Comparison of ENCODE assay signal across 8 mouse cellular contexts in genomic region chr19:34526941-34527682, GRCm38 (mm10). TPM values are rescaled to one million over a fixed set of nuclear protein-coding genes. Genes with fewer than 3 reads are reported as not detected.
DNase-seq lines count a peak whose midpoint lies in the region; ATAC-seq and TF ChIP-seq lines count a peak whose summit lies in the region.

Lipa (minus strand) TSS chr19:34527474.

- under 1% methylated on average over 29 of the region's 29 CpGs for WGBS in forebrain, embryonic 12.5 days
- under 1% methylated on average over 29 of the region's 29 CpGs for WGBS in heart, postnatal 0 days
- WGBS in liver, embryonic 16.5 days (ENCODE audit: insufficient replicate concordance): under 1% methylated on average over 29 of the region's 29 CpGs
- under 1% methylated on average over 29 of the region's 29 CpGs for WGBS in neural tube, embryonic 13.5 days

- H3K4me3 ChIP-seq in CH12.LX (replicated peaks in 1 of 3; ENCODE audit: low read depth in 2 of 3, low read length in 2 of 3, poor library complexity in 1 of 3): peak within 1 kb of the TSS; percentile 78 to 88 (median 86)
- peak within 1 kb of the TSS; percentile 55 for H3K4me3 ChIP-seq in forebrain, embryonic 12.5 days (replicated peaks)
- peak within 1 kb of the TSS; percentile 75 for H3K4me3 ChIP-seq in heart, postnatal 0 days (ENCODE audit: low read depth, low read length)
- peak within 1 kb of the TSS; percentile 70 for H3K4me3 ChIP-seq in liver, embryonic 16.5 days (ENCODE audit: low read depth, low read length)
- peak within 1 kb of the TSS; percentile 66 for H3K4me3 ChIP-seq in neural tube, embryonic 13.5 days
- peak within 1 kb of the TSS; percentile 67 for H3K4me3 ChIP-seq in testis, adult 2 months (ENCODE audit: control insufficient read depth, low read depth, low read length)

- TF ChIP-seq RAD21 in CH12.LX (IDR thresholded peaks at IDR 0.05; ENCODE audit: low read depth, low read length): no peak

- no peaks in the 10 kb centered on the region for H3K79me2 ChIP-seq in CH12.LX (replicated peaks; ENCODE audit: control insufficient read depth, extremely low read depth, insufficient read depth, poor library complexity, severe bottlenecking)

- no peaks in the 10 kb centered on the region for H3K27me3 ChIP-seq in CH12.LX (replicated peaks)
- no peaks in the 10 kb centered on the region for H3K27me3 ChIP-seq in forebrain, embryonic 12.5 days
- H3K27me3 ChIP-seq in heart, postnatal 0 days (ENCODE audit: control insufficient read depth, insufficient read depth, low read length): no peaks in the 10 kb centered on the region
- no peaks in the 10 kb centered on the region for H3K27me3 ChIP-seq in liver, embryonic 16.5 days (ENCODE audit: control insufficient read depth, insufficient read depth, low read depth, low read length)
- no peaks in the 10 kb centered on the region for H3K27me3 ChIP-seq in neural tube, embryonic 13.5 days
- no peaks in the 10 kb centered on the region for H3K27me3 ChIP-seq in testis, adult 2 months (ENCODE audit: control insufficient read depth, insufficient read depth, low read length)

- TF ChIP-seq EP300 in CH12.LX (IDR thresholded peaks at IDR 0.05; ENCODE audit: low read length): no peak
- TF ChIP-seq EP300 in heart, postnatal 0 days (IDR thresholded peaks at IDR 0.05; ENCODE audit: low read depth): no peak

- H3K4me1 ChIP-seq in CH12.LX (ENCODE audit: control insufficient read depth in 1 of 2, insufficient read depth in 2 of 2): peaks cover 0 to 28% of the 10 kb centered on the region in 2 experiments; a peak in 1 of 4 replicates
- H3K4me1 ChIP-seq in forebrain, embryonic 12.5 days: peaks cover 10% of the 10 kb centered on the region
- peaks cover 6% of the 10 kb centered on the region; the same call in 1 of the 2 replicates for H3K4me1 ChIP-seq in heart, postnatal 0 days (ENCODE audit: control insufficient read depth, insufficient read depth)
- no peaks in the 10 kb centered on the region for H3K4me1 ChIP-seq in liver, embryonic 16.5 days (ENCODE audit: control insufficient read depth, low read depth, low read length)
- peaks cover 12% of the 10 kb centered on the region for H3K4me1 ChIP-seq in neural tube, embryonic 13.5 days (replicated peaks)
- peaks cover 7% of the 10 kb centered on the region for H3K4me1 ChIP-seq in testis, adult 2 months (ENCODE audit: control insufficient read depth, insufficient read depth, low read length)

- no peaks in the 10 kb centered on the region for H3K9me3 ChIP-seq in CH12.LX (replicated peaks; ENCODE audit: low read length)
- H3K9me3 ChIP-seq in forebrain, embryonic 12.5 days: no peaks in the 10 kb centered on the region
- H3K9me3 ChIP-seq in heart, postnatal 0 days (replicated peaks; ENCODE audit: control insufficient read depth, low read length): no peaks in the 10 kb centered on the region
- H3K9me3 ChIP-seq in liver, embryonic 16.5 days (replicated peaks; ENCODE audit: control insufficient read depth, low read length): no peaks in the 10 kb centered on the region
- H3K9me3 ChIP-seq in neural tube, embryonic 13.5 days: no peaks in the 10 kb centered on the region

- peak within 1 kb of the TSS; percentile 39 for H3K9ac ChIP-seq in CH12.LX (ENCODE audit: insufficient read depth, low read depth)
- peak within 1 kb of the TSS; percentile 57 for H3K9ac ChIP-seq in forebrain, embryonic 12.5 days
- peak within 1 kb of the TSS; percentile 70 for H3K9ac ChIP-seq in heart, postnatal 0 days (replicated peaks; ENCODE audit: low read depth, low read length)
- peak within 1 kb of the TSS; percentile 67 for H3K9ac ChIP-seq in liver, embryonic 16.5 days (ENCODE audit: low read depth, low read length)
- peak within 1 kb of the TSS; percentile 79 for H3K9ac ChIP-seq in neural tube, embryonic 13.5 days

- peaks cover 2 to 12% of the 10 kb centered on the region in 2 experiments for H3K36me3 ChIP-seq in CH12.LX (replicated peaks in 1 of 2; ENCODE audit: control insufficient read depth in 1 of 2, insufficient read depth in 1 of 2, low read length in 1 of 2)
- no peaks in the 10 kb centered on the region for H3K36me3 ChIP-seq in forebrain, embryonic 12.5 days (replicated peaks)
- H3K36me3 ChIP-seq in heart, postnatal 0 days (replicated peaks; ENCODE audit: control insufficient read depth, insufficient read depth, low read length): peaks cover under 1% of the 10 kb centered on the region; the same call in 1 of the 2 replicates
- H3K36me3 ChIP-seq in liver, embryonic 16.5 days (ENCODE audit: control insufficient read depth, insufficient read depth): no peaks in the 10 kb centered on the region
- H3K36me3 ChIP-seq in neural tube, embryonic 13.5 days: no peaks in the 10 kb centered on the region
- H3K36me3 ChIP-seq in testis, adult 2 months (ENCODE audit: control insufficient read depth, insufficient read depth, low read length): no peaks in the 10 kb centered on the region

- no peak within 1 kb of the TSS for H3K27ac ChIP-seq in CH12.LX (ENCODE audit: insufficient read depth, low read depth)
- H3K27ac ChIP-seq in forebrain, embryonic 12.5 days: no peak within 1 kb of the TSS
- peak within 1 kb of the TSS; percentile 78 for H3K27ac ChIP-seq in heart, postnatal 0 days (ENCODE audit: low read depth)
- peak within 1 kb of the TSS; percentile 69 for H3K27ac ChIP-seq in liver, embryonic 16.5 days (ENCODE audit: low read length)
- peak within 1 kb of the TSS; percentile 46 for H3K27ac ChIP-seq in neural tube, embryonic 13.5 days (replicated peaks)
- peak within 1 kb of the TSS; percentile 51 for H3K27ac ChIP-seq in testis, adult 2 months (ENCODE audit: control insufficient read depth, insufficient read depth, low read depth, low read length)

- no peak for TF ChIP-seq CTCF in CH12.LX (conservative IDR thresholded peaks at IDR 0.05 in 1 of 2, IDR thresholded peaks at IDR 0.05 in 1 of 2; ENCODE audit: low read depth in 2 of 2, low read length in 2 of 2)
- no peak for TF ChIP-seq CTCF in heart, postnatal 0 days (IDR thresholded peaks at IDR 0.05; ENCODE audit: low read depth)
- TF ChIP-seq CTCF in testis, adult 2 months (IDR thresholded peaks at IDR 0.05; ENCODE audit: control insufficient read depth, insufficient read depth, insufficient replicate concordance, low read depth, low read length): no peak

- peak; percentile 71 for TF ChIP-seq POLR2A in CH12.LX (IDR thresholded peaks at IDR 0.05; ENCODE audit: low read depth, low read length)
- peak; percentile 73; the same call in 1 of the 2 replicates for TF ChIP-seq POLR2A in testis, adult 2 months (IDR thresholded peaks at IDR 0.05; ENCODE audit: control insufficient read depth, low read depth, low read length)

- in situ Hi-C loops in CH12.LX (cut with MboI; ENCODE audit: low pct_ligation_motif_present, low pct_unique_long_range_greater_than_20kb, low sequenced_read_pairs): no loop called here

- peak within 1 kb of the TSS; percentile 87 for H3K4me2 ChIP-seq in CH12.LX (ENCODE audit: insufficient read depth, low read depth, poor library complexity, severe bottlenecking)
- peak within 1 kb of the TSS; percentile 74 for H3K4me2 ChIP-seq in forebrain, embryonic 12.5 days
- peak within 1 kb of the TSS; percentile 91 for H3K4me2 ChIP-seq in heart, postnatal 0 days (ENCODE audit: low read depth, low read length)
- H3K4me2 ChIP-seq in liver, embryonic 16.5 days (ENCODE audit: low read depth, low read length): peak within 1 kb of the TSS; percentile 76
- H3K4me2 ChIP-seq in neural tube, embryonic 13.5 days: peak within 1 kb of the TSS; percentile 82

- dilution Hi-C loops in CH12.LX (cut with MboI; ENCODE audit: extremely low pct_ligation_motif_present, extremely low pct_unique_long_range_greater_than_20kb, low sequenced_read_pairs): no loop called here

- peak; percentile 94 for DNase-seq in CH12.LX (ENCODE audit: extremely low read depth)
- DNase-seq in c-Kit-positive CD71-positive TER-119-positive erythroid progenitor cells, embryonic 14.5 days (ENCODE audit: low spot score): peak; percentile 86
- DNase-seq in heart, postnatal 0 days (ENCODE audit: low spot score): peak; percentile 96
- DNase-seq in kidney, postnatal 4 days: peak; percentile 95 to 96

- ATAC-seq in forebrain, embryonic 12.5 days (ENCODE audit: low FRiP score): peak; percentile 100
- peak; percentile 100 for ATAC-seq in heart, postnatal 0 days (ENCODE audit: insufficient read depth, low read depth)
- peak; percentile 100 for ATAC-seq in liver, embryonic 16.5 days (ENCODE audit: low read depth)
- peak; percentile 100 for ATAC-seq in neural tube, embryonic 13.5 days (ENCODE audit: low read depth)

TF ChIP-seq in CH12.LX, 34 proteins besides CTCF, POLR2A, EP300 and RAD21 (continues in another document):
- 0 out of 2 replicates have a peak, but pooled peaks have one; percentile 0 for TF ChIP-seq MAFK (IDR thresholded peaks at IDR 0.05; ENCODE audit: insufficient replicate concordance, low read length)
- TF ChIP-seq MXI1 (IDR thresholded peaks at IDR 0.05; ENCODE audit: low read depth, low read length): peak; percentile 39; the same call in 1 of the 2 replicates
- no peak for TF ChIP-seq JUN (IDR thresholded peaks at IDR 0.05; ENCODE audit: insufficient read depth, low read depth, low read length)
- TF ChIP-seq IRF4 (IDR thresholded peaks at IDR 0.05; ENCODE audit: low read depth, low read length): peak; percentile 33; the same call in 1 of the 2 replicates
- TF ChIP-seq MAZ (IDR thresholded peaks at IDR 0.05; ENCODE audit: low read depth, low read length): no peak
- TF ChIP-seq ZKSCAN1 (IDR thresholded peaks at IDR 0.05; ENCODE audit: borderline replicate concordance, low read depth, low read length): no peak
- TF ChIP-seq CHD2 (IDR thresholded peaks at IDR 0.05; ENCODE audit: low read length): no peak
- TF ChIP-seq NRF1 (IDR thresholded peaks at IDR 0.05; ENCODE audit: low read depth, low read length): peak; percentile 85
- no peak for TF ChIP-seq JUND (conservative IDR thresholded peaks at IDR 0.05; ENCODE audit: low read depth, low read length)
- TF ChIP-seq RCOR1 (conservative IDR thresholded peaks at IDR 0.05; ENCODE audit: low read depth, low read length): no peak
- TF ChIP-seq CHD1 (IDR thresholded peaks at IDR 0.05; ENCODE audit: low read depth, low read length): no peak
- TF ChIP-seq USF1 (IDR thresholded peaks at IDR 0.05; ENCODE audit: low read depth, low read length): no peak
- TF ChIP-seq UBTF (IDR thresholded peaks at IDR 0.05; ENCODE audit: low read depth, low read length): no peak

RNA-seq across cellular contexts. Expression of gene Lipa, which starts in this region (rescaled TPM):
- 17.7 and 19.3 TPM in 2 replicates for total RNA-seq in CH12.LX (2012; rRNA removed)
- total RNA-seq in CH12.LX (2014; rRNA removed): 38.1 and 43.5 TPM in 2 replicates
- polyA plus RNA-seq in CH12.LX (2012; ENCODE audit: insufficient read length, low read depth): 55.7 and 63.4 TPM in 2 replicates
- polyA plus RNA-seq in forebrain, embryonic 12.5 days (2016; fragmentation: Nextera tagmentation; extraction: Ambion mirVana): 16.1 and 16.8 TPM in 2 replicates
- total RNA-seq in heart, postnatal 0 days (2014; rRNA removed; ENCODE audit: low replicate concordance): 30.2 and 40.1 TPM in 2 replicates
- 16.8 and 20.7 TPM in 2 replicates for polyA plus RNA-seq in heart, postnatal 0 days (2015; fragmentation: Nextera tagmentation; extraction: Ambion mirVana)
- 51.8 and 53.1 TPM in 2 replicates for polyA plus RNA-seq in liver, embryonic 16.5 days (2015; fragmentation: Nextera tagmentation; extraction: Ambion mirVana)
- 23.8 and 25.8 TPM in 2 replicates for polyA plus RNA-seq in neural tube, embryonic 13.5 days (2015; fragmentation: Nextera tagmentation; extraction: Ambion mirVana)
- 3.0 and 3.8 TPM in 2 replicates for polyA plus RNA-seq in testis, adult 2 months (2012; rRNA removed)

Comparison
In these comparisons a context has a peak if more than half of its experiments do, and no peak if none do; other contexts are left out.
1. H3K27ac ChIP-seq: peak in heart, postnatal 0 days (single experiment), liver, embryonic 16.5 days (single experiment), neural tube, embryonic 13.5 days (single experiment) and testis, adult 2 months (single experiment); none in CH12.LX (single experiment) and forebrain, embryonic 12.5 days (single experiment).
2. Peak in every context shown above with its lines, with median percentiles within 50 percentile points of each other: DNase-seq, H3K4me2 ChIP-seq, H3K4me3 ChIP-seq, H3K9ac ChIP-seq and ATAC-seq.